Mouse (Mus musculus) stomach, postnatal 0 days (tissue): ENCODE results near the gene Gm45753. TPM values are rescaled to one million over a fixed set of nuclear protein-coding genes. Genes with fewer than 3 reads are reported as not detected.
A peak's percentile ranks its signal among the peaks of the same experiment; 100 is the strongest.
"Not testable (repeated sequence)": the region's sequence is repeated elsewhere in the genome, so short reads cannot be mapped to it uniquely, and the experiment has no call there.

ENCODE experiments used
- ATAC-seq: fragments of 200-750 bp; cut with Nextera tagmentation; 2 replicates; pipeline ENCODE4 v1.8.0; 2017; ENCODE audit not compliant: low FRiP score, low TSS enrichment
- DNase-seq: peaks from one replicate; pipeline ENCODE4 v3.0.0-alpha.2; 2016; ENCODE audit warnings: low spot score
- H3K27ac ChIP-seq: fragments of 300-500 bp; sonication (generic); replicated peaks from 2 replicates; pipeline ENCODE4 v1.5.1; 2014; ENCODE audit warnings: mild to moderate bottlenecking, control low read depth
- H3K27me3 ChIP-seq: fragments of 300-500 bp; sonication (generic); 2 replicates; pipeline ENCODE4 v1.6.1; 2014; ENCODE audit warnings: low read length; ENCODE audit not compliant: control insufficient read depth, insufficient read depth
- H3K36me3 ChIP-seq: fragments of 300-500 bp; sonication (generic); 2 replicates; pipeline ENCODE4 v1.6.1; 2014; ENCODE audit warnings: low read length, mixed read lengths; ENCODE audit not compliant: control insufficient read depth, insufficient read depth
- H3K4me1 ChIP-seq: fragments of 300-500 bp; sonication (generic); replicated peaks from 2 replicates; pipeline ENCODE4 v1.6.1; 2014; ENCODE audit warnings: antibody characterized with exemption; ENCODE audit not compliant: control insufficient read depth, insufficient read depth
- H3K4me2 ChIP-seq: fragments of 300-500 bp; sonication (generic); replicated peaks from 2 replicates; pipeline ENCODE4 v1.6.1; 2014; ENCODE audit warnings: low read depth, mild to moderate bottlenecking, control low read depth, moderate library complexity
- H3K4me3 ChIP-seq: fragments of 300-500 bp; sonication (generic); 2 replicates; pipeline ENCODE4 v1.5.1; 2014; ENCODE audit warnings: low read depth, low read length, control low read depth
- H3K9ac ChIP-seq: fragments of 300-500 bp; sonication (generic); 2 replicates; pipeline ENCODE4 v1.6.1; 2014; ENCODE audit warnings: mild to moderate bottlenecking, low read length, control low read depth, mixed read lengths
- H3K9me3 ChIP-seq: fragments of 300-500 bp; sonication (generic); 2 replicates; pipeline ENCODE4 v1.6.1; 2016; ENCODE audit warnings: low read length; ENCODE audit not compliant: control insufficient read depth
- CTCF ChIP-seq: IDR thresholded peaks from 2 replicates; pipeline ENCODE4 v1.5.1; 2016; ENCODE audit warnings: antibody characterized with exemption, low read depth, mild to moderate bottlenecking, moderate library complexity
- EP300 ChIP-seq: optimal IDR thresholded peaks from 2 replicates; pipeline ENCODE3; 2016; ENCODE audit warnings: antibody characterized with exemption
- WGBS: fragments of 180-500 bp; shearing (Covaris S2); extraction: QIAGEN DNeasy Blood & Tissue Kit; methylation state at CpG from one replicate; pipeline ENCODE4 v1.1.7; 2014; 5-methylcytosine and 5-hydroxymethylcytosine counted together
- polyA plus RNA-seq: library from polyadenylated mRNA; unstranded; fragments of >200 nt; fragmentation: Nextera tagmentation; extraction: Ambion mirVana; gene quantifications from 2 replicates; pipeline ENCODE4 v1.2.1, GENCODE M21; 2015

Gene Gm45753
- polyA plus RNA-seq, 1 experiment from 2014 or later, result 0.08 TPM

DNA sequence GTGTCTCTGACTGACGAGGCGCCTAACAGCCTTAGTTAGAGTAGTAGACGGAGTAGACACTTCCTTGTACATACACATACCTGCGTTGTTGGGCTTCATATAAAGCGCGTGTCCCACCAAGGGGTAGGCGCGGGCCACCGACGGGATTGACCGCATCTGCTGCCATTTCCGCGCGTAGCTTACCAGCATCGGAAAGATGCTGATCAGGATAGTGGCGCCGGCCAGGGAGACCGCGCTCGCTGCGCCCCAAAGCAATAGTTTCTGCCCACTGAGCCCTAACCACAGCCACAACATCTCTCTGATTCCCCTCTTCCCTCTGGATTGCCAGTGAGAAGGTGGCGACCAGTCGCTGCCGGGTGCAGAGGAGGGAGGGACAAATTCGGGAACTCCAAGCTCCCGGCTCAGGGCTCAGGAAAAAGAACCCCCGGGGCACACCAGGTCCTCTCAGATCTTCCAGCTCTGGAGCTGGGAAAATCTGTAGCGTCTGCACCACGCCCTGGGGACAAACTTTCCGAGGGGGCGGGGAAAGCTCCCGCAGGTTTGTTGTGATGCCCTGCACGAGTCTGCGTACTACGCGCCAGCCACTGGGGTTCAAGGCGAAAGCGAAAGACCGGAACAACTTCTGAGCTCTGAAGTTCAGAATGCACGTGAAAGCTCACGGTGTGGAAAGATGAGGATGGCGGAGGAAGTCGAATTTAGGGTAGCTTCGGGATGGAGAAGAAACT lies 24.6 kb upstream of the Gm45753 start, which contains the start of gene Cyp4v3:
TSS of gene Cyp4v3 (minus strand) at position 532 of the 725 bp plus-strand sequence.
- H3K9me3 ChIP-seq, result no peaks in the 10 kb centered on the region
- no peaks in the 10 kb centered on the region for H3K27me3 ChIP-seq
- 0 out of 2 replicates have a peak, but pooled peaks cover 2% of the 10 kb centered on the region for H3K36me3 ChIP-seq
- peak; percentile 88 for DNase-seq
- peak; percentile 93 for ATAC-seq
- H3K4me2 ChIP-seq, result peak within 1 kb of the TSS; percentile 88
- whole genome bisulfite sequencing, result 2% methylated on average over 44 of the region's 44 CpGs
- H3K4me1 ChIP-seq, result no peaks in the 10 kb centered on the region
- peak within 1 kb of the TSS; percentile 41 for H3K27ac ChIP-seq
- H3K9ac ChIP-seq, result peak within 1 kb of the TSS; percentile 69
- TF ChIP-seq CTCF (no peak), EP300 (no peak)
- peak within 1 kb of the TSS; percentile 59 for H3K4me3 ChIP-seq

DNA sequence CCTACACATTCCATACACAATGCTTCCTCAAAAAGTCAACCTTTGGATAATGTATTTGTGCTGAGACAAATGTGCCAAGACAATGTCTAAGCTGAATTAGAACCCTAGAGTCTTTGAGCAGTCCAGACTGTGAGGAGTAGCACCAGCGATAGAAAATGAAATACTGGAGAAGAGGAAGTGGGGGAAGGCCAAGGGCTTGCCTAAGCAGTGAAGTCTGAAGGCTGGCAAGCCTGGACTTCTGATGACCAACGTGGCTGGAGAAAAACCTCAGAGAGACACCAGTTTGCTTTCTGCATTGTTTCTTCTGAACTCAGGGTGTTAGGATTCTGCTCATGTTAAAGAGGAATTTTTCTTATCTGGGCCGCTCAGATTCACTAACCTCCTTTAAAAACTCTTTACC lies 22.6 kb upstream of the Gm45753 start:
- no peak overlapping the region for H3K4me2 ChIP-seq
- H3K9ac ChIP-seq, result no peak overlapping the region
- H3K9me3 ChIP-seq, result no peaks in the 10 kb centered on the region
- H3K36me3 ChIP-seq, result no peaks in the 10 kb centered on the region
- H3K4me3 ChIP-seq, result no peak overlapping the region
- no peak overlapping the region for H3K27ac ChIP-seq
- no peaks in the 10 kb centered on the region for H3K27me3 ChIP-seq
- no peak for ATAC-seq
- WGBS, result 69% methylated on average over 3 of the region's 3 CpGs
- DNase-seq, result no peak
- TF ChIP-seq CTCF, result no peak
- no peaks in the 10 kb centered on the region for H3K4me1 ChIP-seq

DNA sequence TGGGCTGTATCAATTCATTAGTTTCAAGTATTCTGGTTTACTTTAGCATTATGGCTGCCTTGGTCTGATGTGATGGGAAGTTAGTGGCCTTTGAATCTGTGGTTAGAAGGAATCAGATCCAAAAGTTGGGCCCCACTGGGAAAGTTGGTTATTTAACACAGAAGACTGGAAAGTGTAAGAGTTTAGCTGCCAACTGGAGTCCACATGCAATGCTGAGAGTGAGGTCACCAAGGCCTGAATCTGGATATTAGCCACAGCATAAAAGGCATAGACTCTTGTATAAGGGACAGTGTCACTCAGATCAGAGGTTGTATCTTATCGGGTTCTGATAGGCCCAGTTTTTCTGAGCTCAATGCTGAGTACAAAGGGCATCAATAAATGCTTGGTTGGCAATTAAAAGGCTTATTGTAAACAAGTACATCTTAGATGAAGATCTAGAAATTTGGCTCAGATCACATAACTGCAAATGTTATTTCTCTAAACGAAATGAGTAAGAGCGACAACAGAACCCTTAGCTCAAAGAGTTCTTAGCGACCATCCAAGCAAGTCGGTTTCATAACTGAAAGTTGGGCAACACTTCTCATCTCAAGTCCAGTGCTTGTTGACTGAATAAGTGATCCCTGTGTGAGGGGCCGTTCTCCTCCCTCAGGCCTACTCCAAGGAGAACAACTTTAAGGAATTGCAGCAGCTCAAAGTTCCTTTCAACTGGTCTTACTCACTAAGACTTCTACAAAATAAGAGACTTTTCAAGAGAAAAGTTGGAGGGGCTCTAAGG lies 21.1 kb upstream of the Gm45753 start:
- TF ChIP-seq EP300 (no peak), CTCF (no peak)
- no peaks in the 10 kb centered on the region for H3K36me3 ChIP-seq
- H3K4me3 ChIP-seq, result no peak overlapping the region
- H3K9me3 ChIP-seq, result no peaks in the 10 kb centered on the region
- no peaks in the 10 kb centered on the region for H3K27me3 ChIP-seq
- H3K9ac ChIP-seq, result no peak overlapping the region
- no peak for DNase-seq
- WGBS, result 80% methylated on average over 6 of the region's 6 CpGs
- no peaks in the 10 kb centered on the region for H3K4me1 ChIP-seq
- no peak overlapping the region for H3K27ac ChIP-seq
- no peak overlapping the region for H3K4me2 ChIP-seq
- no peak for ATAC-seq

DNA sequence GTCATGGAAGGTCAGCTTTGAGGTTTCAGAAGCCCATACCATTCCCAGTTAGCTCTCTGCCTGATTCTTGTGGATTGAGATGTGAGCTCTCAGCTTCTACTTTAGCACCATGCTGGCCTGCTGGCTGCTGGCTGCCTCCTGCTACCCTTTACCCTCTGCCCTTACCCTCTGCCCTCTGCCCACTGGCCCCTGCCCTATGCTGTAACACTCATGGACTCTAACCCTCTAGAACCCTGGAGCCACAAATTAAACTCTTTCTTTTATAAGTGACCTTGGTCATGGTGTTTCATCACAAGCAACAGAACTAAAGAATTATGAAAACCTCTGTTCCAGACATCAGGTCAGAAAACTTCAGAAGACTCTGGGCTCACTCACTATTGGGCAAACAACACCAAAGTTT lies 18.8 kb upstream of the Gm45753 start:
- not testable (repeated sequence) for H3K4me3 ChIP-seq, H3K4me2 ChIP-seq, H3K27me3 ChIP-seq, H3K4me1 ChIP-seq, H3K9ac ChIP-seq, ATAC-seq, H3K36me3 ChIP-seq, DNase-seq, H3K27ac ChIP-seq, H3K9me3 ChIP-seq

DNA sequence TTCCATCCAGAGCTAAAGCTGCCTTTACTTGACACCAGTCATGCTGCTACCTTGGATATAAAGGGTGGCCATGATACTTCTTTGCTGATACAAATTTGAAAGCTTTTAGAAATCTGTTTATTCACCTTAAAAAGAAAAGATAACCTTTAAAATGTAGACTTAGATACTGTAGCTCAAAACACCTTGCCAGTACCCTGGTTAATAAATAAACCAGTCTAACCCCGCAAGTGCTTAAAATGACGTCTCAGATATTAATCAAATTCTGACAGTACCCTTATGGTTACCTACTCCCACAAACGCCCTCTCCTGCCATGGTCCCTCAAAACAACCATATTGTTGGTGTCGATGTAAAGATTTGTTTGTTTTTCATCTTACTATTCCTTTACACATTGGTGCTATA lies 15.9 kb upstream of the Gm45753 start:
- no peaks in the 10 kb centered on the region for H3K4me1 ChIP-seq
- ATAC-seq (no peak), DNase-seq (no peak)
- no peaks in the 10 kb centered on the region for H3K36me3 ChIP-seq
- TF ChIP-seq EP300 (no peak), CTCF (no peak)
- no peak overlapping the region for H3K4me3 ChIP-seq
- H3K27ac ChIP-seq, result no peak overlapping the region
- no peaks in the 10 kb centered on the region for H3K27me3 ChIP-seq
- 38% methylated on average over 4 of the region's 4 CpGs for WGBS
- no peak overlapping the region for H3K9ac ChIP-seq
- H3K9me3 ChIP-seq, result no peaks in the 10 kb centered on the region
- no peak overlapping the region for H3K4me2 ChIP-seq

DNA sequence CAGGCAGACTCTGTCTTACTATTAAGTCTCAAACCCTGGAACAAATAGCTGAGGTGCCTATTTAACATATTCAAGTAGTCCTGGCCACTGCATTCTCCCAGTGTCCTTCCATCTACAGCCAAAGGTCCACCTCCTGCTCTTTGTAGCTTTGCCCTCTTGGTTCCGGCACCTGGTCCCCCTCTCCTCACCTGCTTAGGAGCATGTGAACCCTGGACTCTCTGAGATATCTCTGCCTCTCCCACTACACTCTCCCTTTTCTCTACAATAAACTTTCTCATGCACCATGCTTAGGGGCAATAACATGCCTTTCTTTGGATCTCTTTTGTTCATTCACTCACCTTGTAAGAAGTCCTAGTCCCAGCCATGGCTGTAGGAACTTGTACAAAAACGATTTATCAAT lies 13.1 kb upstream of the Gm45753 start:
- Histone ChIP-seq H3K27me3 (no peaks in the 10 kb centered on the region), H3K4me3 (no peak overlapping the region), H3K9ac (no peak overlapping the region), H3K4me1 (no peaks in the 10 kb centered on the region), H3K27ac (no peak overlapping the region), H3K36me3 (no peaks in the 10 kb centered on the region), H3K4me2 (no peak overlapping the region), H3K9me3 (no peaks in the 10 kb centered on the region)
- DNase-seq (no peak), ATAC-seq (no peak)
- 71% methylated on average over 2 of the region's 2 CpGs for WGBS
- no peak for TF ChIP-seq EP300
